Mouse (Mus musculus): ENCODE results near the gene Spaca5. TPM values are rescaled to one million over a fixed set of nuclear protein-coding genes. Genes with fewer than 3 reads are reported as not detected.

The Spaca5 gene
- polyA plus RNA-seq (2015; fragmentation: Nextera tagmentation; extraction: Ambion mirVana): not detected in 2 replicates

GRCm38 (mm10) chrX:21068106-21068505, at the start of gene Spaca5:
Gene Spaca5, plus strand, starts transcription at chrX:21068406.

GRCm38 (mm10) chrX:21061866-21062543, 6.2 kb upstream of the Spaca5 start, which contains the start of gene Zfp182:
Gene Zfp182, minus strand, starts transcription at chrX:21062316.

GRCm38 (mm10) chrX:21088983-21089866, 21.0 kb downstream of the Spaca5 start, which contains the start of gene Zfp300:
Gene Zfp300, minus strand, starts transcription at chrX:21089527.

GRCm38 (mm10) chrX:21115520-21115919, 47.3 kb downstream of the Spaca5 start, which contains the start of gene Ssxa1:
Gene Ssxa1, plus strand, starts transcription at chrX:21115820.

Other genes with a start within 250 kb of the Spaca5 start
- gene Timp1, start 198.2 kb upstream of the Spaca5 start, polyA plus RNA-seq (2015; fragmentation: Nextera tagmentation; extraction: Ambion mirVana): 51.9 and 61.8 TPM in 2 replicates
- gene Syn1, start 147.4 kb upstream of the Spaca5 start, polyA plus RNA-seq (2015; fragmentation: Nextera tagmentation; extraction: Ambion mirVana): 10.5 and 32.6 TPM in 2 replicates
- gene Cfp, start 136.9 kb upstream of the Spaca5 start, polyA plus RNA-seq (2015; fragmentation: Nextera tagmentation; extraction: Ambion mirVana): 18.0 and 19.7 TPM in 2 replicates
- gene Elk1, start 117.8 kb upstream of the Spaca5 start, polyA plus RNA-seq (2015; fragmentation: Nextera tagmentation; extraction: Ambion mirVana): 8.5 and 9.2 TPM in 2 replicates
- 92.3 and 95.6 TPM in 2 replicates for gene Uxt, start 106.4 kb upstream of the Spaca5 start, polyA plus RNA-seq (2015; fragmentation: Nextera tagmentation; extraction: Ambion mirVana)
- gene Zfp182, start 6.1 kb upstream of the Spaca5 start, polyA plus RNA-seq (2015; fragmentation: Nextera tagmentation; extraction: Ambion mirVana): 6.3 and 6.4 TPM in 2 replicates
- 1.8 and 3.3 TPM in 2 replicates for gene Zfp300, start 21.1 kb downstream of the Spaca5 start, polyA plus RNA-seq (2015; fragmentation: Nextera tagmentation; extraction: Ambion mirVana)
- gene Ssxa1, start 47.4 kb downstream of the Spaca5 start, polyA plus RNA-seq (2015; fragmentation: Nextera tagmentation; extraction: Ambion mirVana): not detected in 2 replicates
- gene Gm21876, start 107.2 kb downstream of the Spaca5 start, polyA plus RNA-seq (2015; fragmentation: Nextera tagmentation; extraction: Ambion mirVana): not detected in 2 replicates